Mouse (Mus musculus): ENCODE measurements around the gene Steap2. TPM values are rescaled to one million over a fixed set of nuclear protein-coding genes. Genes with fewer than 3 reads are reported as not detected.
A peak's percentile ranks its signal among the peaks of the same experiment; 100 is the strongest.

The Steap2 gene
- polyA plus RNA-seq, 1 experiment from 2014 or later, result 5.4 TPM

GRCm38 (mm10) chr5:5707341-5708278, 13.2 kb upstream of the Steap2 start:
- Histone ChIP-seq H3K4me1 (ENCODE audit: insufficient read depth) (no peaks in the 10 kb centered on the region), H3K27ac (ENCODE audit: low read depth) (no peak overlapping the region), H3K4me2 (no peak overlapping the region), H3K4me3 (ENCODE audit: low read depth, low read length) (no peak overlapping the region), H3K27me3 (ENCODE audit: insufficient read depth, low read length) (no peaks in the 10 kb centered on the region), H3K9me3 (ENCODE audit: low read depth, low read length) (no peaks in the 10 kb centered on the region), H3K36me3 (ENCODE audit: insufficient read depth) (no peaks in the 10 kb centered on the region), H3K9ac (no peak overlapping the region)
- ATAC-seq (ENCODE audit: insufficient read depth) (no peak), DNase-seq (no peak)
- WGBS, result 54% methylated on average over 13 of the region's 13 CpGs
- TF ChIP-seq CTCF (IDR thresholded peaks at IDR 0.05; ENCODE audit: low read depth), result no peak

GRCm38 (mm10) chr5:5705019-5705418, 10.6 kb upstream of the Steap2 start:
- ATAC-seq (ENCODE audit: insufficient read depth), result no peak
- WGBS, result 56% methylated on average over 2 of the region's 2 CpGs

GRCm38 (mm10) chr5:5700386-5700785, 6.0 kb upstream of the Steap2 start:
- H3K4me1 ChIP-seq (ENCODE audit: insufficient read depth), result no peaks in the 10 kb centered on the region

More at GRCm38 (mm10) chr5:5705019-5705418, 10.6 kb upstream of the Steap2 start:
- no peak for TF ChIP-seq CTCF (IDR thresholded peaks at IDR 0.05; ENCODE audit: low read depth)
- no peaks in the 10 kb centered on the region for H3K36me3 ChIP-seq (ENCODE audit: insufficient read depth)
- no peak overlapping the region for H3K4me3 ChIP-seq (ENCODE audit: low read depth, low read length)
- no peak for DNase-seq
- no peak overlapping the region for H3K9ac ChIP-seq
- no peaks in the 10 kb centered on the region for H3K4me1 ChIP-seq (ENCODE audit: insufficient read depth)
- no peak overlapping the region for H3K4me2 ChIP-seq
- H3K27ac ChIP-seq (ENCODE audit: low read depth), result no peak overlapping the region
- H3K27me3 ChIP-seq (ENCODE audit: insufficient read depth, low read length), result no peaks in the 10 kb centered on the region
- no peaks in the 10 kb centered on the region for H3K9me3 ChIP-seq (ENCODE audit: low read depth, low read length)

GRCm38 (mm10) chr5:5698830-5699229, 4.5 kb upstream of the Steap2 start:
- H3K4me1 ChIP-seq (ENCODE audit: insufficient read depth), result no peaks in the 10 kb centered on the region
- H3K4me3 ChIP-seq (ENCODE audit: low read depth, low read length), result no peak overlapping the region
- H3K9ac ChIP-seq, result no peak overlapping the region
- H3K4me2 ChIP-seq, result no peak overlapping the region
- H3K36me3 ChIP-seq (ENCODE audit: insufficient read depth), result no peaks in the 10 kb centered on the region
- no peak for TF ChIP-seq CTCF (IDR thresholded peaks at IDR 0.05; ENCODE audit: low read depth)
- H3K9me3 ChIP-seq (ENCODE audit: low read depth, low read length), result no peaks in the 10 kb centered on the region
- DNase-seq (no peak), ATAC-seq (ENCODE audit: insufficient read depth) (no peak)
- H3K27me3 ChIP-seq (ENCODE audit: insufficient read depth, low read length), result no peaks in the 10 kb centered on the region
- H3K27ac ChIP-seq (ENCODE audit: low read depth), result no peak overlapping the region
- WGBS, result 46% methylated on average over 3 of the region's 3 CpGs

More at GRCm38 (mm10) chr5:5700386-5700785, 6.0 kb upstream of the Steap2 start:
- DNase-seq (no peak), ATAC-seq (ENCODE audit: insufficient read depth) (no peak)
- whole genome bisulfite sequencing, result 81% methylated on average over 2 of the region's 2 CpGs
- Histone ChIP-seq H3K9me3 (ENCODE audit: low read depth, low read length) (no peaks in the 10 kb centered on the region), H3K36me3 (ENCODE audit: insufficient read depth) (no peaks in the 10 kb centered on the region), H3K9ac (no peak overlapping the region), H3K4me3 (ENCODE audit: low read depth, low read length) (no peak overlapping the region), H3K27me3 (ENCODE audit: insufficient read depth, low read length) (no peaks in the 10 kb centered on the region), H3K27ac (ENCODE audit: low read depth) (no peak overlapping the region), H3K4me2 (no peak overlapping the region)
- no peak for TF ChIP-seq CTCF (IDR thresholded peaks at IDR 0.05; ENCODE audit: low read depth)

GRCm38 (mm10) chr5:5695401-5695942, 1.1 kb upstream of the Steap2 start:
- DNase-seq, result no peak
- H3K4me1 ChIP-seq (ENCODE audit: insufficient read depth), result no peaks in the 10 kb centered on the region
- 0 out of 2 replicates have a peak, but pooled peaks cover 3% of the 10 kb centered on the region for H3K27me3 ChIP-seq (ENCODE audit: insufficient read depth, low read length)
- no peaks in the 10 kb centered on the region for H3K9me3 ChIP-seq (ENCODE audit: low read depth, low read length)
- ATAC-seq (ENCODE audit: insufficient read depth), result no peak
- H3K9ac ChIP-seq, result no peak overlapping the region
- no peak for TF ChIP-seq CTCF (IDR thresholded peaks at IDR 0.05; ENCODE audit: low read depth)
- no peak overlapping the region for H3K27ac ChIP-seq (ENCODE audit: low read depth)
- no peak overlapping the region for H3K4me3 ChIP-seq (ENCODE audit: low read depth, low read length)
- no peak overlapping the region for H3K4me2 ChIP-seq
- H3K36me3 ChIP-seq (ENCODE audit: insufficient read depth), result no peaks in the 10 kb centered on the region
- 74% methylated on average over 5 of the region's 5 CpGs for WGBS

GRCm38 (mm10) chr5:5693541-5693955, 830 bp downstream of the Steap2 start:
- peak overlapping the region; percentile 71 for H3K4me3 ChIP-seq (ENCODE audit: low read depth, low read length)
- H3K4me2 ChIP-seq, result peak overlapping the region; percentile 83
- peak; percentile 80 for ATAC-seq (ENCODE audit: insufficient read depth)
- 0 out of 2 replicates have a peak, but pooled peaks cover 3% of the 10 kb centered on the region for H3K27me3 ChIP-seq (ENCODE audit: insufficient read depth, low read length)
- DNase-seq, result peak; percentile 53
- no peaks in the 10 kb centered on the region for H3K36me3 ChIP-seq (ENCODE audit: insufficient read depth)
- 0 out of 2 replicates have a peak overlapping the region, but pooled peaks have one; percentile 18 for H3K27ac ChIP-seq (ENCODE audit: low read depth)
- no peak for TF ChIP-seq CTCF (IDR thresholded peaks at IDR 0.05; ENCODE audit: low read depth)
- WGBS, result 1% methylated on average over 29 of the region's 29 CpGs
- peak overlapping the region; percentile 75 for H3K9ac ChIP-seq
- H3K9me3 ChIP-seq (ENCODE audit: low read depth, low read length), result no peaks in the 10 kb centered on the region
- H3K4me1 ChIP-seq (ENCODE audit: insufficient read depth), result no peaks in the 10 kb centered on the region

- 0 out of 2 replicates have a peak, but pooled peaks cover 3% of the 10 kb centered on the region for H3K27me3 ChIP-seq (ENCODE audit: insufficient read depth, low read length)
- H3K9me3 ChIP-seq (ENCODE audit: low read depth, low read length), result no peaks in the 10 kb centered on the region
- ATAC-seq (ENCODE audit: insufficient read depth), result no peak
- H3K4me1 ChIP-seq (ENCODE audit: insufficient read depth), result no peaks in the 10 kb centered on the region
- H3K36me3 ChIP-seq (ENCODE audit: insufficient read depth), result no peaks in the 10 kb centered on the region
- no peak overlapping the region for H3K27ac ChIP-seq (ENCODE audit: low read depth)
- peak overlapping the region; percentile 83; the same call in 1 of the 2 replicates for H3K4me2 ChIP-seq
- 29% methylated on average over 4 of the region's 4 CpGs for WGBS
- H3K4me3 ChIP-seq (ENCODE audit: low read depth, low read length), result no peak overlapping the region
- DNase-seq, result no peak
- H3K9ac ChIP-seq, result no peak overlapping the region
- no peak for TF ChIP-seq CTCF (IDR thresholded peaks at IDR 0.05; ENCODE audit: low read depth)
Observed at GRCm38 (mm10) chr5:5692167-5692738, 2.1 kb downstream of the Steap2 start.
